Mouse (Mus musculus): ENCODE results near the gene Sqor. TPM values are rescaled to one million over a fixed set of nuclear protein-coding genes. Genes with fewer than 3 reads are reported as not detected.

Sqor gene
- total RNA-seq, 1 experiment from 2014 or later, result 30.8 TPM

DNA sequence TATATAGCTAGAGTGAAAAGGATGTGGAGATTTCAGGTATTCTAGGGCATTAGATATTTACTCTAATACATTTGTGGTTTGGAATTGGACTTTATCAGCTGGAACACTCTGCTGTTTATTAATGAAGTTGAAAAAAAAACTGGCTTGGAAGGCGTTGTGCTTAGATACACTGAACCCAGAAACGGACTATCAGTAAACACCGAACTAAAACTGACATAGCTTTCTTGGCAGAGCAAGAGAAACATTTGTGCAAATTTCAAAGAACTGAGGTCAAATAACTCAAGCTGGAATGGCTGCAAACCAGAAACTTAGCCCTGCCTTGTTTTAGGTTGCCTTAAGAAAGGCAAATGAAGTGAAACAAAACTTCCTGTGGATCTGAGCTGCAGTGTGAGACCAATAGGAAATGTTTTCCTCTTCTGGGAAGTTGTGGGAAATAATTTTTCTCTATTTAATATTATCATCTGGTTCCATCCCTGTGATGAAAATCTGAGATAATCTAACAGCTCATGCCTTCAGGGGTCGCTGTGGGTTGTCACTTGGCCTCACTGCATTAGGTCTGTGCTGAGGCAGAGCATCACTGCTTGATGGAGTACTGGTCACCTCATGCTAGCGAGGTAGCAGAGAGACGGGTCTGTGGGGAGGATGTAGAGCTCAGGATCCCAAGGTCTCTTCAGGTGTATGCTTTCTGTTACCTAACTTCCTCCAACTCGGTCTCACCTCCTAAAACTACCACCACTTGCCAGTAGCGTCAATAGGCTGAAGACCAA lies 16.7 kb downstream of the Sqor start:
- peak; percentile 45; the same call in 1 of the 2 replicates for ATAC-seq (replicated peaks; ENCODE audit: low read depth, poor library complexity, severe bottlenecking)

GRCm38 (mm10) chr2:122783730-122784129 lies 18.7 kb downstream of the Sqor start:
- no peak for ATAC-seq (replicated peaks; ENCODE audit: low read depth, poor library complexity, severe bottlenecking)

DNA sequence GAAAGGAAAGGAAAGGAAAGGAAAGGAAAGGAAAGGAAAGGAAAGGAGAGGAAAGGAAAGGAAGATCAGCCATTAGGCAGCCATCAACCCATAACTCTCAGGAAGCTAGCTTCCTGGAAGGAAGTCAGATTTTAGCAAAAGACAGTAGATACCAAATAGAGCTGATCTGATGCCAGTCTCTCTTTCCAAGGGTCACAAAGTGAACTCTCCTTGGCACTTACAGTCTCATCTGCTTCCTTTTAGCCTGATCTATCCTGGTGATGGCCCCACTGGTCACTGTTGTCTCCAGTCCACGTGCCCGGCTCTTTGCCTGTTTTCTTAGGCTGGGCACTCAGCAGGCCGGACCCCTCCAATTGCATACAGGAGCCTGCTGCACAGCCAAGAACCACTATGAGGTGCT lies 19.7 kb downstream of the Sqor start:
- no peak for ATAC-seq (replicated peaks; ENCODE audit: low read depth, poor library complexity, severe bottlenecking)

- no peak for ATAC-seq (replicated peaks; ENCODE audit: low read depth, poor library complexity, severe bottlenecking)
These were observed 21.1 kb downstream of the Sqor start for GRCm38 (mm10) chr2:122786167-122786566.

DNA sequence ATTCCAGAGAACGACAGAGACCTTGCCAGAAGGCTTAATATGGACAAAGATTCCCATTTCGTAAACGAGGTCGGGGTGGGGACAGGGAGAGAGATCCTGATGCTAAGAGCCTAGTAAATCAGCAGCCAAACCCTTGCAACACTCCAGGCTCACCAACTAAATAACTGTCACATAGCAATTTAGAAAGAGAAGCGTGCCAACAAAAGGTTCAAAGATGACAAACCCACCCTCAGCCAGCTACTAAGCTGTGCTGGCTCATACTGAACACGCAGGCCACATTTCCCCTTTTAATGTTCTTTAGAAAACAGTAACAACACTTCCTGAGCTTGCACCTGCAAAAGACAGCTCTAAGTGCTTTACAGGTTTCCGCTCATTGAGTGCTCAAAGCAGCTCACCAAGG lies 24.3 kb downstream of the Sqor start:
- ATAC-seq (replicated peaks; ENCODE audit: low read depth, poor library complexity, severe bottlenecking), result peak; percentile 60

- no peak for ATAC-seq (replicated peaks; ENCODE audit: low read depth, poor library complexity, severe bottlenecking)
These were observed 24.7 kb downstream of the Sqor start for GRCm38 (mm10) chr2:122789730-122790129.

- ATAC-seq (replicated peaks; ENCODE audit: low read depth, poor library complexity, severe bottlenecking), result no peak
These were observed 39.4 kb downstream of the Sqor start for GRCm38 (mm10) chr2:122804392-122804791.

GRCm38 (mm10) chr2:122806040-122806439 lies 41.0 kb downstream of the Sqor start:
- peak; percentile 60; the same call in 1 of the 2 replicates for ATAC-seq (replicated peaks; ENCODE audit: low read depth, poor library complexity, severe bottlenecking)

- no peak for ATAC-seq (replicated peaks; ENCODE audit: low read depth, poor library complexity, severe bottlenecking)
These were observed 44.0 kb downstream of the Sqor start for GRCm38 (mm10) chr2:122809027-122809426.

- ATAC-seq (replicated peaks; ENCODE audit: low read depth, poor library complexity, severe bottlenecking), result no peak
These were observed 51.9 kb downstream of the Sqor start for GRCm38 (mm10) chr2:122816986-122817385.

- ATAC-seq (replicated peaks; ENCODE audit: low read depth, poor library complexity, severe bottlenecking), result no peak
These were observed 56.2 kb downstream of the Sqor start for GRCm38 (mm10) chr2:122821246-122821645.

- peak; percentile 90 for ATAC-seq (replicated peaks; ENCODE audit: low read depth, poor library complexity, severe bottlenecking)
These were observed 60.6 kb downstream of the Sqor start for GRCm38 (mm10) chr2:122825406-122826236.

- ATAC-seq (replicated peaks; ENCODE audit: low read depth, poor library complexity, severe bottlenecking), result no peak
These were observed 61.3 kb downstream of the Sqor start for GRCm38 (mm10) chr2:122826302-122826701.

DNA sequence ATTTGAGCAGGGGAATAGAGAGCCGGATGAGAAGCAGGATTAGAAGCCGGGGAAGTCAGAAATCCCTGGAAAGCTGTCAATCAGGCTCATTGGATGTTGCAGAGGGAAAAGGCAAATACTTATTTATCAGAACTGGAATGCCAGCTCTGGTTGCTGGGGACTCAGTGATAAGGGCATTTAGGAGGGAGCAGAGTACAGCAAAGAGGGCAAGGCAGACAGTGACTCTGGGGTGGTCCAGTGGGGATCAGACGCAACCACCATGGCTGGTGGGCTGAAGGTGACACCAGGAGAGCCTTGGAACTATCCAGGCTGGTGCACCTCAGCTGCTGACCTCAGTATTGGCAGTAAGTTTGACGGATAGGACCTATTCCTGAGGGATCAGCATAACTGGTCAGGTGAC lies 89.6 kb downstream of the Sqor start:
- ATAC-seq (replicated peaks; ENCODE audit: low read depth, poor library complexity, severe bottlenecking), result no peak

GRCm38 (mm10) chr2:122855354-122855753 lies 90.3 kb downstream of the Sqor start:
- no peak for ATAC-seq (replicated peaks; ENCODE audit: low read depth, poor library complexity, severe bottlenecking)

Other genes with a start within 250 kb of the Sqor start
- gene Gatm, start 153.9 kb upstream of the Sqor start, total RNA-seq (2017), result 53.5 and 60.9 TPM in 2 replicates
- 0.63 and 2.1 TPM in 2 replicates for gene AA467197, start 128.3 kb upstream of the Sqor start, total RNA-seq (2017)
- 5.8 and 6.1 TPM in 2 replicates for gene Slc30a4, start 62.6 kb upstream of the Sqor start, total RNA-seq (2017)
- 26.3 and 33.9 TPM in 2 replicates for gene Bloc1s6, start 26.7 kb upstream of the Sqor start, total RNA-seq (2017)

All from common myeloid progenitor, adult 5-6 weeks (primary cell).